Mouse (Mus musculus) gastrocnemius, postnatal 4 days (tissue): Measurements from ENCODE around the gene Vopp1. TPM values are rescaled to one million over a fixed set of nuclear protein-coding genes. Genes with fewer than 3 reads are reported as not detected.
"Not testable (repeated sequence)": the region's sequence is repeated elsewhere in the genome, so short reads cannot be mapped to it uniquely, and the experiment has no call there.

Source experiments
- DNase-seq, 2 experiments: peaks; one replicate each; pipeline ENCODE4 v3.0.0; 2021 to 2022; ENCODE audit warnings: low spot score in 2 of 2, mixed read lengths in 2 of 2
- long read RNA-seq, 2 experiments: library from polyadenylated mRNA; stranded (forward); transcript quantifications; one replicate each; pipeline ENCODE4 v2.0.0; 2021
- total RNA-seq, 2 experiments: library from RNA; stranded (reverse); gene quantifications; 2 replicates each; pipeline ENCODE4 v1.2.3; 2021

The Vopp1 gene
- 10 to 100 TPM; 15.4 to 16.2 TPM for total RNA-seq
- long read RNA-seq, experiment 1, transcript Vopp1-201 (5 exons, 2,919 nt), result major isoform, 31 of 43 reads
- long read RNA-seq, experiment 1, transcript Vopp1-206 (6 exons, 769 nt), result minor isoform, 6 of 43 reads
- long read RNA-seq, experiment 1, partial matches to known transcripts, result 0 of 43 reads
- long read RNA-seq, experiment 1, other reads (novel, unspliced or antisense), result 6 of 43 reads
- long read RNA-seq, experiment 2, transcript Vopp1-206 (6 exons, 769 nt), result minor isoform, 5 of 38 reads
- long read RNA-seq, experiment 2, transcript Vopp1-201 (5 exons, 2,919 nt), result major isoform, 26 of 38 reads
- long read RNA-seq, experiment 2, partial matches to known transcripts, result 1 of 38 reads
- long read RNA-seq, experiment 2, other reads (novel, unspliced or antisense), result 6 of 38 reads

GRCm38 (mm10) chr6:57824422-57825258 is at the start of gene Vopp1:
TSS of gene Vopp1 (minus strand) at chr6:57825159.
- peak; percentile 44 to 72 for DNase-seq

GRCm38 (mm10) chr6:57859043-57860042 is 34.4 kb upstream of the Vopp1 start:
- DNase-seq, result no peak

- DNase-seq, result not testable (repeated sequence)
Observed at GRCm38 (mm10) chr6:57851177-57851576, 26.2 kb upstream of the Vopp1 start.

GRCm38 (mm10) chr6:57850286-57850685 is 25.3 kb upstream of the Vopp1 start, which contains the start of gene Vmn1r21:
TSS of gene Vmn1r21 (minus strand) at chr6:57850343.
- DNase-seq, result no peak

- DNase-seq, result no peak
Observed at GRCm38 (mm10) chr6:57839693-57840408, 14.9 kb upstream of the Vopp1 start.

GRCm38 (mm10) chr6:57825259-57825715 is 328 bp upstream of the Vopp1 start:
- no peak for DNase-seq

GRCm38 (mm10) chr6:57823461-57823860 is 1.5 kb downstream of the Vopp1 start:
- DNase-seq, result no peak

- no peak for DNase-seq
Observed at GRCm38 (mm10) chr6:57822648-57823410, 2.1 kb downstream of the Vopp1 start.

- no peak for DNase-seq
Observed at GRCm38 (mm10) chr6:57814436-57814940, 10.5 kb downstream of the Vopp1 start.

GRCm38 (mm10) chr6:57811748-57812730 is 12.9 kb downstream of the Vopp1 start:
- DNase-seq, result no peak

GRCm38 (mm10) chr6:57805218-57806069 is 19.5 kb downstream of the Vopp1 start:
- DNase-seq, result no peak

GRCm38 (mm10) chr6:57803130-57803529 is 21.8 kb downstream of the Vopp1 start:
- no peak for DNase-seq

GRCm38 (mm10) chr6:57798986-57799385 is 26.0 kb downstream of the Vopp1 start:
- DNase-seq, result no peak

GRCm38 (mm10) chr6:57796853-57797423 is 28.0 kb downstream of the Vopp1 start:
- DNase-seq, result no peak

GRCm38 (mm10) chr6:57795835-57796234 is 29.1 kb downstream of the Vopp1 start:
- DNase-seq, result peak in 1 of 2 experiments; percentile 11

GRCm38 (mm10) chr6:57792821-57793220 is 32.1 kb downstream of the Vopp1 start:
- not testable (repeated sequence) for DNase-seq
